Mouse (Mus musculus): ENCODE data around the gene Atxn1l. TPM values are rescaled to one million over a fixed set of nuclear protein-coding genes. Genes with fewer than 3 reads are reported as not detected.
"Not testable (repeated sequence)": the region's sequence is repeated elsewhere in the genome, so short reads cannot be mapped to it uniquely, and the experiment has no call there.

Gene Atxn1l
- total RNA-seq (2021): 10 to 100 TPM; 20.4 to 21.9 TPM
- long read RNA-seq, experiment 1, full-length matches to known transcripts: 1 of 9 reads
- long read RNA-seq, experiment 1, partial matches to known transcripts: 0 of 9 reads
- long read RNA-seq, experiment 1, other reads (novel, unspliced or antisense): 8 of 9 reads
- long read RNA-seq, experiment 2, partial matches to known transcripts: 1 of 8 reads
- long read RNA-seq, experiment 2, other reads (novel, unspliced or antisense): 7 of 8 reads

- intact Hi-C loops (cut with DNase I): no loop called here
- peak; percentile 59 for TF ChIP-seq CTCF (IDR thresholded peaks at IDR 0.05)
- peak; percentile 91 for DNase-seq
- Histone ChIP-seq H3K27ac (peak within 1 kb of the TSS; percentile 92), H3K4me3 (peak within 1 kb of the TSS; percentile 93)
Observed at GRCm38 (mm10) chr8:109737237-109738048, at the start of gene Atxn1l. Atxn1l (minus strand) TSS chr8:109737739.

- intact Hi-C loops (cut with DNase I): no loop called here
- DNase-seq: no peak
- peak overlapping the region; percentile 48 for H3K27ac ChIP-seq
- TF ChIP-seq CTCF (IDR thresholded peaks at IDR 0.05): no peak
- H3K4me3 ChIP-seq: peak overlapping the region; percentile 95
Observed at GRCm38 (mm10) chr8:109780548-109780947, 43.0 kb upstream of the Atxn1l start.

- intact Hi-C loops (cut with DNase I): loop anchor here (2.0 kb wide), 2 partner anchors 73 to 215 kb away; partner anchors contain the start of genes Dhx38 and Txnl4b
- TF ChIP-seq CTCF (IDR thresholded peaks at IDR 0.05): no peak
- H3K4me3 ChIP-seq: peak overlapping the region; percentile 95
- peak overlapping the region; percentile 99 for H3K27ac ChIP-seq
- DNase-seq: no peak
Observed at GRCm38 (mm10) chr8:109779431-109780228, 42.1 kb upstream of the Atxn1l start.

GRCm38 (mm10) chr8:109778993-109779421 is 41.5 kb upstream of the Atxn1l start:
- H3K27ac ChIP-seq: peak overlapping the region; percentile 99
- TF ChIP-seq CTCF (IDR thresholded peaks at IDR 0.05): no peak
- no peak for DNase-seq
- intact Hi-C loops (cut with DNase I): loop anchor here (1.0 to 2.0 kb wide), 3 partner anchors 72 to 214 kb away; partner anchors contain the start of genes Dhodh, Dhx38 and Txnl4b
- H3K4me3 ChIP-seq: peak overlapping the region; percentile 95

- TF ChIP-seq CTCF (IDR thresholded peaks at IDR 0.05): no peak; the same call in 1 of the 2 replicates
- H3K4me3 ChIP-seq: peak within 1 kb of the TSS; percentile 95
- DNase-seq: peak; percentile 97
- intact Hi-C loops (cut with DNase I): loop anchor here (1.0 to 2.0 kb wide), 3 partner anchors 72 to 214 kb away; partner anchors contain the start of genes Dhodh, Dhx38 and Txnl4b
- peak within 1 kb of the TSS; percentile 99 for H3K27ac ChIP-seq
Observed at GRCm38 (mm10) chr8:109778280-109778977, 40.9 kb upstream of the Atxn1l start, which contains the start of gene Ap1g1. Ap1g1 (plus strand) TSS chr8:109778554.

- Histone ChIP-seq H3K4me3 (peak overlapping the region; percentile 95), H3K27ac (peak overlapping the region; percentile 99)
- intact Hi-C loops (cut with DNase I): loop anchor here (1.0 to 2.0 kb wide), 3 partner anchors 71 to 213 kb away; partner anchors contain the start of genes Dhodh, Dhx38 and Txnl4b
- no peak for TF ChIP-seq CTCF (IDR thresholded peaks at IDR 0.05)
- no peak for DNase-seq
Observed at GRCm38 (mm10) chr8:109777851-109778250, 40.3 kb upstream of the Atxn1l start.

GRCm38 (mm10) chr8:109773154-109773553 is 35.6 kb upstream of the Atxn1l start:
- Histone ChIP-seq H3K4me3 (no peak overlapping the region), H3K27ac (no peak overlapping the region)
- intact Hi-C loops (cut with DNase I): no loop called here
- no peak for DNase-seq
- TF ChIP-seq CTCF (IDR thresholded peaks at IDR 0.05): no peak

- intact Hi-C loops (cut with DNase I): no loop called here
- Histone ChIP-seq H3K27ac (no peak overlapping the region), H3K4me3 (no peak overlapping the region)
- DNase-seq: no peak
- no peak for TF ChIP-seq CTCF (IDR thresholded peaks at IDR 0.05)
Observed at GRCm38 (mm10) chr8:109766081-109766480, 28.5 kb upstream of the Atxn1l start.

- no peak overlapping the region for H3K4me3 ChIP-seq
- intact Hi-C loops (cut with DNase I): no loop called here
- DNase-seq: no peak
- no peak overlapping the region for H3K27ac ChIP-seq
- no peak for TF ChIP-seq CTCF (IDR thresholded peaks at IDR 0.05)
Observed at GRCm38 (mm10) chr8:109764031-109764430, 26.5 kb upstream of the Atxn1l start.

GRCm38 (mm10) chr8:109760221-109760620 is 22.7 kb upstream of the Atxn1l start:
- no peak for TF ChIP-seq CTCF (IDR thresholded peaks at IDR 0.05)
- DNase-seq: no peak
- no peak overlapping the region for H3K4me3 ChIP-seq
- H3K27ac ChIP-seq: no peak overlapping the region
- intact Hi-C loops (cut with DNase I): no loop called here

- no peak for TF ChIP-seq CTCF (IDR thresholded peaks at IDR 0.05)
Observed at GRCm38 (mm10) chr8:109759426-109759825, 21.9 kb upstream of the Atxn1l start.

GRCm38 (mm10) chr8:109756849-109757248 is 19.3 kb upstream of the Atxn1l start:
- TF ChIP-seq CTCF (IDR thresholded peaks at IDR 0.05): no peak

More at GRCm38 (mm10) chr8:109759426-109759825, 21.9 kb upstream of the Atxn1l start:
- intact Hi-C loops (cut with DNase I): no loop called here
- no peak overlapping the region for H3K4me3 ChIP-seq
- DNase-seq: no peak
- no peak overlapping the region for H3K27ac ChIP-seq

GRCm38 (mm10) chr8:109755554-109755953 is 18.0 kb upstream of the Atxn1l start:
- H3K27ac ChIP-seq; DNase-seq; H3K4me3 ChIP-seq; intact Hi-C loops (cut with DNase I): not testable (repeated sequence)

More at GRCm38 (mm10) chr8:109756849-109757248, 19.3 kb upstream of the Atxn1l start:
- Histone ChIP-seq H3K4me3 (no peak overlapping the region), H3K27ac (no peak overlapping the region)
- intact Hi-C loops (cut with DNase I): no loop called here
- no peak for DNase-seq

Measured in gastrocnemius, adult 2 months (tissue).